Mouse (Mus musculus): Measurements from ENCODE around the gene Abcc8. TPM values are rescaled to one million over a fixed set of nuclear protein-coding genes. Genes with fewer than 3 reads are reported as not detected.

Abcc8 gene
- total and polyA plus RNA-seq, 3 experiments: not detected

DNA sequence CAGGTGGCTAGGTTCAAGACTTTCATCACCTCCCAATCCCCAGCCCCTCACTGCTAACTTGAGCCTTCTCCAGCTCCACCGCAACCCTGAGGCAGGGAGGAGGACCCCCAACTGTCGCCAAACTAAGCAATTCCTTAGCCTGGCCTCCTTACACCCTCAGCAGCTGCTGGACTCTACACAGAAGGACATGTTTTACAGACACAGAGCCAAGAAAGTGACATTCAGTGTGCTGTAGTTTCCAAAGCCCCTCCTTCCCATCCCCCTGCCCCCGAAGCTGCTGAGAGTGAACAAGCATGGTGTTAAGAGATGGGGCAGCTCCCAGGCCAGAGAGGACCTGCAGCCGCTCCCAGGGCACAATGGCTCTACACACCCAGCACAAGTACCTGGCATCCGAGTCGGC, 55.4 kb downstream of the Abcc8 start:
- no peak overlapping the region for H3K4me2 ChIP-seq (ENCODE audit: insufficient read depth, low read depth, poor library complexity, severe bottlenecking)
- in situ Hi-C loops (cut with MboI; ENCODE audit: low pct_ligation_motif_present, low pct_unique_long_range_greater_than_20kb, low sequenced_read_pairs) (no loop called here), dilution Hi-C loops (cut with MboI; ENCODE audit: extremely low pct_ligation_motif_present, extremely low pct_unique_long_range_greater_than_20kb, low sequenced_read_pairs) (no loop called here)
- H3K4me1 ChIP-seq (ENCODE audit: control insufficient read depth in 1 of 2, insufficient read depth in 2 of 2): no peaks in the 10 kb centered on the region
- no peak for TF ChIP-seq GABPA (IDR thresholded peaks at IDR 0.05; ENCODE audit: insufficient replicate concordance, low read depth, low read length)
- no peak for TF ChIP-seq TBP (conservative IDR thresholded peaks at IDR 0.05; ENCODE audit: low read depth, low read length)
- no peak for TF ChIP-seq IRF4 (IDR thresholded peaks at IDR 0.05; ENCODE audit: low read depth, low read length)
- TF ChIP-seq MAFK (IDR thresholded peaks at IDR 0.05; ENCODE audit: insufficient replicate concordance, low read length): no peak
- peaks cover 89% of the 10 kb centered on the region for H3K27me3 ChIP-seq (replicated peaks)
- H3K9ac ChIP-seq (ENCODE audit: insufficient read depth, low read depth): no peak overlapping the region
- H3K27ac ChIP-seq (ENCODE audit: insufficient read depth, low read depth): no peak overlapping the region
- H3K4me3 ChIP-seq (replicated peaks in 1 of 3; ENCODE audit: low read depth in 2 of 3, low read length in 2 of 3, poor library complexity in 1 of 3): no peak overlapping the region
- H3K79me2 ChIP-seq (replicated peaks; ENCODE audit: control insufficient read depth, extremely low read depth, insufficient read depth, poor library complexity, severe bottlenecking): no peaks in the 10 kb centered on the region
- no peaks in the 10 kb centered on the region for H3K36me3 ChIP-seq (replicated peaks in 1 of 2; ENCODE audit: control insufficient read depth in 1 of 2, insufficient read depth in 1 of 2, low read length in 1 of 2)
- peaks cover 8% of the 10 kb centered on the region for H3K9me3 ChIP-seq (replicated peaks; ENCODE audit: low read length)
- DNase-seq (ENCODE audit: extremely low read depth): no peak

- in situ Hi-C loops (cut with MboI; ENCODE audit: low pct_ligation_motif_present, low pct_unique_long_range_greater_than_20kb, low sequenced_read_pairs) (no loop called here), dilution Hi-C loops (cut with MboI; ENCODE audit: extremely low pct_ligation_motif_present, extremely low pct_unique_long_range_greater_than_20kb, low sequenced_read_pairs) (no loop called here)
- H3K4me1 ChIP-seq (ENCODE audit: control insufficient read depth in 1 of 2, insufficient read depth in 2 of 2): peaks cover 0 to 6% of the 10 kb centered on the region in 2 experiments; a peak in 1 of 4 replicates
- no peaks in the 10 kb centered on the region for H3K36me3 ChIP-seq (replicated peaks in 1 of 2; ENCODE audit: control insufficient read depth in 1 of 2, insufficient read depth in 1 of 2, low read length in 1 of 2)
- no peak for DNase-seq (ENCODE audit: extremely low read depth)
- no peak overlapping the region for H3K9ac ChIP-seq (ENCODE audit: insufficient read depth, low read depth)
- no peak for TF ChIP-seq ELF1 (IDR thresholded peaks at IDR 0.05; ENCODE audit: low read depth, low read length)
- TF ChIP-seq PAX5 (IDR thresholded peaks at IDR 0.05; ENCODE audit: low read length): no peak
- no peak for TF ChIP-seq USF2 (conservative IDR thresholded peaks at IDR 0.05; ENCODE audit: low read depth, low read length)
- no peak for TF ChIP-seq IRF4 (IDR thresholded peaks at IDR 0.05; ENCODE audit: low read depth, low read length)
- no peak for TF ChIP-seq ZC3H11A (IDR thresholded peaks at IDR 0.05; ENCODE audit: low read depth, low read length)
- no peak for TF ChIP-seq CHD2 (IDR thresholded peaks at IDR 0.05; ENCODE audit: low read length)
- TF ChIP-seq BHLHE40 (IDR thresholded peaks at IDR 0.05; ENCODE audit: low read depth, low read length): no peak
- no peak for TF ChIP-seq RCOR1 (conservative IDR thresholded peaks at IDR 0.05; ENCODE audit: low read depth, low read length)
- TF ChIP-seq NELFE (IDR thresholded peaks at IDR 0.05; ENCODE audit: low read depth, low read length): no peak
- TF ChIP-seq SIN3A (IDR thresholded peaks at IDR 0.05; ENCODE audit: low read length): no peak
- no peak overlapping the region for H3K27ac ChIP-seq (ENCODE audit: insufficient read depth, low read depth)
- H3K9me3 ChIP-seq (replicated peaks; ENCODE audit: low read length): peaks cover 8% of the 10 kb centered on the region
- H3K4me2 ChIP-seq (ENCODE audit: insufficient read depth, low read depth, poor library complexity, severe bottlenecking): no peak overlapping the region
- H3K4me3 ChIP-seq (replicated peaks in 1 of 3; ENCODE audit: low read depth in 2 of 3, low read length in 2 of 3, poor library complexity in 1 of 3): no peak overlapping the region
- peaks cover 93% of the 10 kb centered on the region for H3K27me3 ChIP-seq (replicated peaks)
- no peaks in the 10 kb centered on the region for H3K79me2 ChIP-seq (replicated peaks; ENCODE audit: control insufficient read depth, extremely low read depth, insufficient read depth, poor library complexity, severe bottlenecking)
These were observed 56.9 kb downstream of the Abcc8 start for GRCm38 (mm10) chr7:46122964-46123363.

DNA sequence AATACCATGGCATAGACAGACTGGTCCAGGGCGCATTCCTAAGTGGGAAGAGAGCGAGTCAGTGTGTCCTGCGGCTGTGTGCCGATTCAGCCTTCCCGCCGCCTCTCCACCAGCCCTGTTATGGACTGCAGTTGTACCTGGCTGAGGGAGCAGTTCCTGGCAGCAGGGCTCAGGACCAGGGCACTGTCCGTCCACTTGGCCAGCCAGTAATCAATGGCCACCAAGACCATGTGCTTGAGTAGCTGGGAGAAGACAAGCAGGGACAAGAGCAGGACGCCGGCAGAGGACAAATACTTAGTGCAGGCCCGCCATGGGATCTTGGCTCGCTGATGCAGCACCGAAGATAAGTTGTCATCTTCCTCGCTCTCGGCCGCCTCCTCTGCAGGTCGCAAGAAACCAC, 62.8 kb downstream of the Abcc8 start:
- in situ Hi-C loops (cut with MboI; ENCODE audit: low pct_ligation_motif_present, low pct_unique_long_range_greater_than_20kb, low sequenced_read_pairs) (no loop called here), dilution Hi-C loops (cut with MboI; ENCODE audit: extremely low pct_ligation_motif_present, extremely low pct_unique_long_range_greater_than_20kb, low sequenced_read_pairs) (no loop called here)
- Histone ChIP-seq H3K4me1 (ENCODE audit: control insufficient read depth in 1 of 2, insufficient read depth in 2 of 2) (peaks cover 0 to 10% of the 10 kb centered on the region in 2 experiments; a peak in 2 of 4 replicates), H3K4me2 (ENCODE audit: insufficient read depth, low read depth, poor library complexity, severe bottlenecking) (no peak overlapping the region), H3K9ac (ENCODE audit: insufficient read depth, low read depth) (no peak overlapping the region), H3K79me2 (replicated peaks; ENCODE audit: control insufficient read depth, extremely low read depth, insufficient read depth, poor library complexity, severe bottlenecking) (no peaks in the 10 kb centered on the region), H3K27ac (ENCODE audit: insufficient read depth, low read depth) (no peak overlapping the region), H3K9me3 (replicated peaks; ENCODE audit: low read length) (peaks cover 13% of the 10 kb centered on the region), H3K36me3 (replicated peaks in 1 of 2; ENCODE audit: control insufficient read depth in 1 of 2, insufficient read depth in 1 of 2, low read length in 1 of 2) (no peaks in the 10 kb centered on the region), H3K27me3 (replicated peaks) (peaks cover 83% of the 10 kb centered on the region), H3K4me3 (replicated peaks in 1 of 3; ENCODE audit: low read depth in 2 of 3, low read length in 2 of 3, poor library complexity in 1 of 3) (no peak overlapping the region)
- DNase-seq (ENCODE audit: extremely low read depth): no peak
- TF ChIP-seq BHLHE40 (IDR thresholded peaks at IDR 0.05; ENCODE audit: low read depth, low read length) (no peak), MAX (IDR thresholded peaks at IDR 0.05; ENCODE audit: low read length) (no peak), CHD2 (IDR thresholded peaks at IDR 0.05; ENCODE audit: low read length) (no peak), MXI1 (IDR thresholded peaks at IDR 0.05; ENCODE audit: low read depth, low read length) (no peak), ETS1 (conservative IDR thresholded peaks at IDR 0.05; ENCODE audit: low read depth, low read length) (no peak), ZMIZ1 (IDR thresholded peaks at IDR 0.05; ENCODE audit: low read depth, low read length) (no peak), MAZ (IDR thresholded peaks at IDR 0.05; ENCODE audit: low read depth, low read length) (no peak), POLR2AphosphoS2 (IDR thresholded peaks at IDR 0.05; ENCODE audit: low read depth, low read length) (no peak), TBP (conservative IDR thresholded peaks at IDR 0.05; ENCODE audit: low read depth, low read length) (no peak), POLR2A (IDR thresholded peaks at IDR 0.05; ENCODE audit: low read depth, low read length) (no peak), HCFC1 (IDR thresholded peaks at IDR 0.05; ENCODE audit: low read depth, low read length) (no peak), SIN3A (IDR thresholded peaks at IDR 0.05; ENCODE audit: low read length) (no peak), IRF4 (IDR thresholded peaks at IDR 0.05; ENCODE audit: low read depth, low read length) (no peak), ZC3H11A (IDR thresholded peaks at IDR 0.05; ENCODE audit: low read depth, low read length) (no peak)

All from CH12.LX (cell line).